Comparison of ENCODE assay signal across 8 mouse cellular contexts in the genomic region with DNA sequence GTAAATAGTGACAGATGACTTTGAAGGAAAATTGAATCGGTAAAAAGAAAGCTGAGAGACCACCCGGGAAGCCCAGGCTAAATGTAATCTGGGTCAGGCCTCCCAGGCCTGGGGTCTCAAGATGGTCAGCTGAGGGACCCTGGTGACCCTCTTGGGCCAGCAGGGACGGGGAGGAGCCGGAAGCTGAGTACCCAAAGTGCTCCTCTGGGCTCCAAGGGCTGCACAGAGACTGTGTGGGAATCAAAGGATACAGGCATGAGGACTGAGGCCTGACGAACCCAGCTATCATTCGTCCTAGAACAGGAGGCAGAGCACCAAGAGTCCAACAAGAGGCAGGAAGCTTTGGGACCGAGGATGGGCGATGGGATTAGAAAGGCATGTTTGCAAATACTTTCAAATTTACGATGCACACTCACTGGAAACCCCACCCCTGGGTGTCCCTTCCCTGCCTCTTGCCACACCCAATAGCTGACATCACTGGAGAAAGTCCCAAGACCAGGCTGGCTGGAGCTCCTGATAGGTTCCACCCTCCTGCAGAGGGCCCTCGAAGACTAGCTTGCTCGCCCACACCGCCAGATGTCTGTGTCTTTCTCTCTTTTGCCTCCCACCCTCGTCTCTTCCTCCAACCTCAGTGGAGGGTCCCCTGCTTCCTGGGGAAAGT.
DNase-seq lines count a peak whose midpoint lies in the region; ATAC-seq and TF ChIP-seq lines count a peak whose summit lies in the region.

No protein-coding gene starts in this region.

- peak overlapping the region; percentile 54 for H3K9ac ChIP-seq in MEL (ENCODE audit: control insufficient read depth, low read depth, low read length, poor library complexity, severe bottlenecking)
- peak overlapping the region; percentile 36; the same call in 1 of the 2 replicates for H3K9ac ChIP-seq in liver, embryonic 13.5 days
- H3K9ac ChIP-seq in forebrain, embryonic 16.5 days (replicated peaks; ENCODE audit: low read depth, low read length) = no peak overlapping the region
- H3K9ac ChIP-seq in hindbrain, embryonic 16.5 days (ENCODE audit: low read depth, low read length) = no peak overlapping the region

- H3K27ac ChIP-seq in MEL (ENCODE audit: control insufficient read depth, low read depth, low read length) = no peak overlapping the region
- peak overlapping the region; percentile 41; the same call in 1 of the 2 replicates for H3K27ac ChIP-seq in liver, embryonic 13.5 days
- H3K27ac ChIP-seq in forebrain, embryonic 16.5 days (ENCODE audit: low read length) = no peak overlapping the region
- H3K27ac ChIP-seq in hindbrain, embryonic 16.5 days (ENCODE audit: low read depth, low read length) = no peak overlapping the region

- TF ChIP-seq RAD21 in MEL (IDR thresholded peaks at IDR 0.05; ENCODE audit: low read depth, low read length) = peak; percentile 49

- H3K27me3 ChIP-seq in MEL (ENCODE audit: control insufficient read depth in 1 of 2, insufficient read depth in 2 of 2, low read length in 2 of 2) = no peaks in the 10 kb centered on the region
- no peaks in the 10 kb centered on the region for H3K27me3 ChIP-seq in liver, embryonic 13.5 days
- H3K27me3 ChIP-seq in forebrain, embryonic 16.5 days (replicated peaks; ENCODE audit: control insufficient read depth, insufficient read depth, low read length) = no peaks in the 10 kb centered on the region
- no peaks in the 10 kb centered on the region for H3K27me3 ChIP-seq in hindbrain, embryonic 16.5 days (replicated peaks; ENCODE audit: control insufficient read depth, insufficient read depth, low read length)

- peaks cover 6 to 11% of the 10 kb centered on the region in 2 experiments; a peak in 3 of 4 replicates for H3K4me1 ChIP-seq in MEL (ENCODE audit: control insufficient read depth in 1 of 2, insufficient read depth in 2 of 2, low read length in 2 of 2)
- H3K4me1 ChIP-seq in liver, embryonic 13.5 days (replicated peaks) = peaks cover 21% of the 10 kb centered on the region
- peaks cover 4% of the 10 kb centered on the region; the same call in 1 of the 2 replicates for H3K4me1 ChIP-seq in forebrain, embryonic 16.5 days (replicated peaks; ENCODE audit: control insufficient read depth, insufficient read depth, low read length)
- H3K4me1 ChIP-seq in hindbrain, embryonic 16.5 days (ENCODE audit: control insufficient read depth, insufficient read depth, low read depth, low read length) = no peaks in the 10 kb centered on the region; the same call in 1 of the 2 replicates

- TF ChIP-seq EP300 in MEL (IDR thresholded peaks at IDR 0.05; ENCODE audit: low read depth in 1 of 2, low read length in 2 of 2) = no peak

- WGBS in liver, embryonic 13.5 days (ENCODE audit: insufficient replicate concordance) = 40% methylated on average over 13 of the region's 13 CpGs
- 73% methylated on average over 13 of the region's 13 CpGs for WGBS in forebrain, embryonic 16.5 days
- WGBS in hindbrain, embryonic 16.5 days = 74% methylated on average over 13 of the region's 13 CpGs

- peak; percentile 50 for ATAC-seq in inflammation-experienced regulatory T-cells, adult 6 months
- ATAC-seq in liver, embryonic 13.5 days (ENCODE audit: low read depth) = peak; percentile 92
- no peak for ATAC-seq in forebrain, embryonic 16.5 days
- no peak for ATAC-seq in hindbrain, embryonic 16.5 days

- TF ChIP-seq POLR2A in MEL (IDR thresholded peaks at IDR 0.05; ENCODE audit: control insufficient read depth in 1 of 2, insufficient read depth in 1 of 2, low read depth in 1 of 2, low read length in 2 of 2, poor library complexity in 1 of 2) = no peak

- TF ChIP-seq CTCF in MEL (IDR thresholded peaks at IDR 0.05 in 2 of 3, conservative IDR thresholded peaks at IDR 0.05 in 1 of 3; ENCODE audit: control insufficient read depth in 1 of 3, insufficient read depth in 1 of 3, low read depth in 2 of 3, low read length in 3 of 3, poor library complexity in 1 of 3, severe bottlenecking in 1 of 3) = peak in 2 of 3 experiments; percentile 49 to 55; a peak in 5 of 6 replicates

- no peaks in the 10 kb centered on the region for H3K79me2 ChIP-seq in MEL (ENCODE audit: control insufficient read depth, insufficient read depth, low read length, poor library complexity)

- peaks cover 0 to 10% of the 10 kb centered on the region in 2 experiments; a peak in 2 of 4 replicates for H3K36me3 ChIP-seq in MEL (ENCODE audit: control insufficient read depth in 1 of 2, insufficient read depth in 2 of 2, low read length in 2 of 2)
- no peaks in the 10 kb centered on the region for H3K36me3 ChIP-seq in liver, embryonic 13.5 days
- H3K36me3 ChIP-seq in forebrain, embryonic 16.5 days (ENCODE audit: control insufficient read depth, insufficient read depth) = no peaks in the 10 kb centered on the region
- H3K36me3 ChIP-seq in hindbrain, embryonic 16.5 days (ENCODE audit: control insufficient read depth, insufficient read depth, low read length) = no peaks in the 10 kb centered on the region

- H3K9me3 ChIP-seq in MEL (replicated peaks; ENCODE audit: insufficient read depth, low read length) = no peaks in the 10 kb centered on the region
- no peaks in the 10 kb centered on the region for H3K9me3 ChIP-seq in liver, embryonic 13.5 days (replicated peaks)
- H3K9me3 ChIP-seq in forebrain, embryonic 16.5 days (ENCODE audit: control insufficient read depth, low read length) = no peaks in the 10 kb centered on the region
- H3K9me3 ChIP-seq in hindbrain, embryonic 16.5 days (ENCODE audit: control insufficient read depth, low read length) = no peaks in the 10 kb centered on the region

- DNase-seq in 416B (ENCODE audit: low read depth) (peak; percentile 56), MEL (ENCODE audit: low read depth, low spot score) (peak; percentile 90)
- peak; percentile 55 to 78 for DNase-seq in frontal cortex, adult 2 months (ENCODE audit: extremely low spot score in 1 of 2, low spot score in 1 of 2)
- DNase-seq in liver, embryonic 13.5 days = peak; percentile 69
- peak; percentile 56 for DNase-seq in right cerebral cortex, postnatal 14 days

- H3K4me2 ChIP-seq in liver, embryonic 13.5 days = peak overlapping the region; percentile 54
- H3K4me2 ChIP-seq in forebrain, embryonic 16.5 days (ENCODE audit: low read length) = no peak overlapping the region
- H3K4me2 ChIP-seq in hindbrain, embryonic 16.5 days (ENCODE audit: low read length) = no peak overlapping the region

- peak overlapping the region; percentile 69 to 89 for H3K4me3 ChIP-seq in MEL (ENCODE audit: control insufficient read depth in 1 of 2, insufficient read depth in 1 of 2, low read depth in 2 of 2, low read length in 2 of 2)
- peak overlapping the region; percentile 25 for H3K4me3 ChIP-seq in liver, embryonic 13.5 days (replicated peaks)
- no peak overlapping the region for H3K4me3 ChIP-seq in forebrain, embryonic 16.5 days (replicated peaks; ENCODE audit: low read length)
- no peak overlapping the region for H3K4me3 ChIP-seq in hindbrain, embryonic 16.5 days (ENCODE audit: low read length)

TF ChIP-seq in MEL, 35 proteins besides CTCF, POLR2A, EP300 and RAD21:
- TF ChIP-seq ZC3H11A (IDR thresholded peaks at IDR 0.05; ENCODE audit: low read depth, low read length) = no peak
- 0 out of 2 replicates have a peak, but pooled peaks have one; percentile 4 for TF ChIP-seq ETS1 (IDR thresholded peaks at IDR 0.05; ENCODE audit: low read depth, low read length)
- no peak for TF ChIP-seq NRF1 (IDR thresholded peaks at IDR 0.05; ENCODE audit: insufficient read depth, low read depth, low read length, poor library complexity, severe bottlenecking)
- TF ChIP-seq GATA1 (IDR thresholded peaks at IDR 0.05; ENCODE audit: low read depth, low read length) = 0 out of 2 replicates have a peak, but pooled peaks have one; percentile 1
- peak; percentile 34; the same call in 1 of the 2 replicates for TF ChIP-seq SIN3A (IDR thresholded peaks at IDR 0.05; ENCODE audit: low read length)
- TF ChIP-seq MAX (IDR thresholded peaks at IDR 0.05; ENCODE audit: low read length) = peak; percentile 36; the same call in 1 of the 2 replicates
- 0 out of 2 replicates have a peak, but pooled peaks have one; percentile 11 for TF ChIP-seq NELFE (IDR thresholded peaks at IDR 0.05; ENCODE audit: low read depth, low read length)
- TF ChIP-seq SMC3 (IDR thresholded peaks at IDR 0.05; ENCODE audit: low read depth, low read length) = peak; percentile 44

Comparison
In these comparisons a context has a peak if more than half of its experiments do, and no peak if none do; other contexts are left out.
1. H3K4me3 ChIP-seq: peak in MEL (2 of 2) and liver, embryonic 13.5 days (single experiment); none in forebrain, embryonic 16.5 days (single experiment) and hindbrain, embryonic 16.5 days (single experiment).
2. H3K9ac ChIP-seq: peak in MEL (single experiment) and liver, embryonic 13.5 days (single experiment); none in forebrain, embryonic 16.5 days (single experiment) and hindbrain, embryonic 16.5 days (single experiment).
3. ATAC-seq: peak in inflammation-experienced regulatory T-cells, adult 6 months (single experiment) and liver, embryonic 13.5 days (single experiment); none in forebrain, embryonic 16.5 days (single experiment) and hindbrain, embryonic 16.5 days (single experiment).
4. Peak in every context shown above with its lines, with median percentiles within 50 percentile points of each other: DNase-seq.